Comparison of ENCODE assay signal across 23 mouse cellular contexts in genomic region chr17:87403462-87403861, GRCm38 (mm10). TPM values are rescaled to one million over a fixed set of nuclear protein-coding genes. Genes with fewer than 3 reads are reported as not detected.
"Had no signal": no experiment of that assay in that cellular context is flagged by ENCODE, and none has a peak within 500 bp of the region (broad histone marks: within the 10 kb centered on the region; RNA-seq: fewer than 3 reads in every experiment).

No protein-coding gene starts in this region.

- H3K27ac ChIP-seq: kidney, postnatal 0 days; left cerebral cortex, adult 2 months; liver, embryonic 15.5 days; midbrain, embryonic 10.5 days; midbrain, embryonic 13.5 days; neural tube, embryonic 13.5 days; stomach, embryonic 15.5 days had no signal

- H3K4me2 ChIP-seq: liver, embryonic 15.5 days; lung, embryonic 14.5 days; midbrain, embryonic 13.5 days; neural tube, embryonic 13.5 days; stomach, embryonic 15.5 days had no signal

- H3K36me3 ChIP-seq: liver, embryonic 15.5 days; midbrain, embryonic 10.5 days; midbrain, embryonic 13.5 days; neural tube, embryonic 13.5 days; stomach, embryonic 15.5 days had no signal

- DNase-seq: kidney, adult 18-20 months; layer of hippocampus, postnatal 36 days; lung, embryonic 14.5 days; lung, postnatal 36 days; retina, postnatal 1 day; right cerebral cortex, postnatal 25 days; spleen, adult 18-20 months; thymus, postnatal 25 days had no signal

- ATAC-seq: inflammation-experienced regulatory T-cells, adult 6 months; intestine, embryonic 16.5 days; lung, postnatal 0 days; midbrain, embryonic 13.5 days; midbrain, embryonic 16.5 days had no signal

- H3K9me3 ChIP-seq: liver, embryonic 15.5 days; midbrain, embryonic 10.5 days; midbrain, embryonic 13.5 days; neural tube, embryonic 13.5 days; stomach, embryonic 15.5 days had no signal

- H3K4me1 ChIP-seq: liver, embryonic 15.5 days; megakaryocyte, embryonic 14.5 days; midbrain, embryonic 13.5 days; neural tube, embryonic 13.5 days; stomach, embryonic 15.5 days had no signal

- H3K9ac ChIP-seq: liver, embryonic 15.5 days; lung, embryonic 14.5 days; midbrain, embryonic 13.5 days; neural tube, embryonic 13.5 days; stomach, embryonic 15.5 days had no signal

- H3K4me3 ChIP-seq: left cerebral cortex, adult 2 months; liver, embryonic 15.5 days; megakaryocyte, embryonic 14.5 days; midbrain, embryonic 10.5 days; midbrain, embryonic 13.5 days; myocyte; neural tube, embryonic 13.5 days; stomach, embryonic 15.5 days had no signal

- H3K27me3 ChIP-seq: liver, embryonic 15.5 days; midbrain, embryonic 13.5 days; neural tube, embryonic 13.5 days; stomach, embryonic 15.5 days had no signal

RNA-seq across cellular contexts. Expression of gene Stpg4, which starts 24.1 kb away (rescaled TPM):
- polyA plus RNA-seq: intestine, embryonic 16.5 days; kidney, postnatal 0 days; limb, embryonic 14.5 days; liver, adult 2 months; liver, embryonic 15.5 days; lung, embryonic 14.5 days; lung, postnatal 0 days; midbrain, embryonic 10.5 days; midbrain, embryonic 13.5 days; midbrain, embryonic 16.5 days; myocyte; stomach, embryonic 15.5 days had no signal
